Mouse (Mus musculus) liver, adult 2 months (tissue): Measurements from ENCODE around the gene Mtif2. TPM values are rescaled to one million over a fixed set of nuclear protein-coding genes. Genes with fewer than 3 reads are reported as not detected.

Experiments used
- DNase-seq: peaks from one replicate; pipeline ENCODE4 v3.0.0-alpha.2; 2011; ENCODE audit warnings: low read depth, low spot score; ENCODE audit errors: extremely low read depth
- H3K27ac ChIP-seq: fragments of 200-500 bp; replicated peaks from 2 replicates; pipeline ENCODE4 v1.5.1; 2012; ENCODE audit warnings: low read depth, mild to moderate bottlenecking, control low read depth, inconsistent platforms, low read length; ENCODE audit not compliant: insufficient read depth
- H3K27me3 ChIP-seq: fragments of 200-500 bp; 2 replicates; pipeline ENCODE4 v1.6.1; 2012; ENCODE audit warnings: mild to moderate bottlenecking, moderate library complexity, low read length, inconsistent platforms; ENCODE audit not compliant: control insufficient read depth, insufficient read depth
- H3K36me3 ChIP-seq: fragments of 200-500 bp; 2 replicates; pipeline ENCODE4 v1.6.1; 2012; ENCODE audit warnings: low read length, inconsistent platforms; ENCODE audit not compliant: control insufficient read depth, insufficient read depth
- H3K4me1 ChIP-seq: fragments of 200-500 bp; 2 replicates; pipeline ENCODE4 v1.6.1; 2011; ENCODE audit warnings: low read length; ENCODE audit not compliant: control insufficient read depth, insufficient read depth
- H3K4me3 ChIP-seq: fragments of 200-500 bp; 2 replicates; pipeline ENCODE4 v1.5.1; 2011; ENCODE audit warnings: low read depth, mild to moderate bottlenecking, control low read depth, low read length, moderate library complexity; ENCODE audit not compliant: insufficient read depth
- H3K79me2 ChIP-seq: fragments of 200-500 bp; 2 replicates; pipeline ENCODE4 v1.6.1; 2012; ENCODE audit warnings: inconsistent platforms, mild to moderate bottlenecking, low read length, moderate library complexity; ENCODE audit not compliant: control insufficient read depth, insufficient read depth
- H3K9ac ChIP-seq: fragments of 200-500 bp; 2 replicates; pipeline ENCODE4 v1.6.1; 2012; ENCODE audit warnings: low read depth, mild to moderate bottlenecking, control low read depth, inconsistent platforms, low read length
- CTCF ChIP-seq: fragments of 200-500 bp; IDR thresholded peaks from 2 replicates; pipeline ENCODE4 v1.5.1; 2011; ENCODE audit warnings: low read depth, low read length, control low read depth
- POLR2A ChIP-seq: fragments of 200-500 bp; IDR thresholded peaks from 2 replicates; pipeline ENCODE4 v1.6.1; 2011; ENCODE audit warnings: low read length, control low read depth; ENCODE audit not compliant: insufficient read depth; ENCODE audit errors: extremely low read depth
- WGBS: fragments of 180-500 bp; shearing (Covaris S2); methylation state at CpG from one replicate; pipeline ENCODE4 v1.1.7; 2018; 5-methylcytosine and 5-hydroxymethylcytosine counted together
- polyA plus RNA-seq: library from polyadenylated mRNA; depleted of rRNA; stranded (reverse); fragments of >200 nt; gene quantifications from 2 replicates; pipeline ENCODE4 v1.2.3, GENCODE M21; 2012; rRNA removed
- total RNA-seq: library from RNA; depleted of rRNA; stranded (reverse); fragments of >200 nt; gene quantifications from 2 replicates; pipeline ENCODE4 v1.2.3, GENCODE M21; 2014; rRNA removed

Mtif2 gene
- total RNA-seq (23.4 and 26.2 TPM in 2 replicates), polyA plus RNA-seq (8.3 and 12.7 TPM in 2 replicates)

- WGBS = 3% methylated on average over 47 of the region's 47 CpGs
- Histone ChIP-seq H3K4me3 (peak within 1 kb of the TSS; percentile 92), H3K79me2 (no peaks in the 10 kb centered on the region; the same call in 1 of the 2 replicates), H3K27ac (peak within 1 kb of the TSS; percentile 80), H3K9ac (peak within 1 kb of the TSS; percentile 91), H3K36me3 (peaks cover 9% of the 10 kb centered on the region), H3K27me3 (no peaks in the 10 kb centered on the region), H3K4me1 (peaks cover 9% of the 10 kb centered on the region)
- TF ChIP-seq POLR2A (peak; percentile 85), CTCF (no peak)
- DNase-seq = peak; percentile 82
These were observed at the start of gene Mtif2 for GRCm38 (mm10) chr11:29525988-29526794. Mtif2 (plus strand) TSS chr11:29526408.

GRCm38 (mm10) chr11:29493135-29493534, 33.1 kb upstream of the Mtif2 start:
- Histone ChIP-seq H3K79me2 (no peaks in the 10 kb centered on the region), H3K27me3 (no peaks in the 10 kb centered on the region), H3K4me3 (no peak overlapping the region), H3K36me3 (no peaks in the 10 kb centered on the region), H3K27ac (no peak overlapping the region), H3K4me1 (no peaks in the 10 kb centered on the region), H3K9ac (no peak overlapping the region)
- WGBS = 96% methylated on average over 1 of the region's 1 CpGs
- no peak for DNase-seq
- TF ChIP-seq CTCF (no peak), POLR2A (no peak)

GRCm38 (mm10) chr11:29496962-29497361, 29.2 kb upstream of the Mtif2 start:
- Histone ChIP-seq H3K27ac (no peak overlapping the region), H3K4me3 (no peak overlapping the region), H3K27me3 (no peaks in the 10 kb centered on the region), H3K9ac (no peak overlapping the region), H3K36me3 (no peaks in the 10 kb centered on the region), H3K79me2 (no peaks in the 10 kb centered on the region), H3K4me1 (no peaks in the 10 kb centered on the region)
- peak; percentile 19 for DNase-seq
- TF ChIP-seq CTCF (no peak), POLR2A (no peak)
- WGBS = 82% methylated on average over 3 of the region's 3 CpGs

- no peak for DNase-seq
- H3K9ac ChIP-seq = no peak overlapping the region
- no peaks in the 10 kb centered on the region for H3K79me2 ChIP-seq
- H3K4me1 ChIP-seq = no peaks in the 10 kb centered on the region
- no peak overlapping the region for H3K4me3 ChIP-seq
- no peaks in the 10 kb centered on the region for H3K36me3 ChIP-seq
- H3K27me3 ChIP-seq = no peaks in the 10 kb centered on the region
- no peak overlapping the region for H3K27ac ChIP-seq
- 90% methylated on average over 10 of the region's 10 CpGs for WGBS
- TF ChIP-seq POLR2A (no peak), CTCF (no peak)
These were observed 22.0 kb upstream of the Mtif2 start for GRCm38 (mm10) chr11:29503948-29504893.

GRCm38 (mm10) chr11:29504899-29505625, 21.1 kb upstream of the Mtif2 start:
- no peaks in the 10 kb centered on the region for H3K36me3 ChIP-seq
- no peak overlapping the region for H3K27ac ChIP-seq
- DNase-seq = no peak
- H3K4me3 ChIP-seq = no peak overlapping the region
- no peaks in the 10 kb centered on the region for H3K27me3 ChIP-seq
- no peaks in the 10 kb centered on the region for H3K4me1 ChIP-seq
- WGBS = 89% methylated on average over 2 of the region's 2 CpGs
- TF ChIP-seq POLR2A (no peak), CTCF (no peak)
- no peak overlapping the region for H3K9ac ChIP-seq
- no peaks in the 10 kb centered on the region for H3K79me2 ChIP-seq
